In genomic region chr11:100504990-100505660, GRCm38 (mm10) we compare ENCODE assay signal across 12 mouse cellular contexts. TPM values are rescaled to one million over a fixed set of nuclear protein-coding genes. Genes with fewer than 3 reads are reported as not detected.
"Had no signal": no experiment of that assay in that cellular context is flagged by ENCODE, and none has a peak within 500 bp of the region (broad histone marks: within the 10 kb centered on the region; RNA-seq: fewer than 3 reads in every experiment).

No protein-coding gene starts in this region.

- H3K27ac ChIP-seq: limb, embryonic 10.5 days; liver, embryonic 13.5 days; lung, embryonic 15.5 days; midbrain, embryonic 10.5 days; neural tube, embryonic 15.5 days had no signal

- ATAC-seq: liver, postnatal 0 days had no signal

- H3K4me3 ChIP-seq: limb, embryonic 10.5 days; liver, embryonic 13.5 days; lung, embryonic 15.5 days; midbrain, embryonic 10.5 days; myocyte; neural tube, embryonic 15.5 days had no signal

- H3K4me1 ChIP-seq: limb, embryonic 10.5 days; lung, embryonic 15.5 days; neural tube, embryonic 15.5 days had no signal

- H3K27me3 ChIP-seq: liver, embryonic 13.5 days; lung, embryonic 15.5 days; neural tube, embryonic 15.5 days had no signal

- DNase-seq: kidney, adult 18-20 months; kidney, postnatal 14 days; liver, embryonic 13.5 days; liver, postnatal 0 days; midbrain, embryonic 14.5 days; thymus, postnatal 14 days had no signal

RNA-seq across cellular contexts. Expression of gene Ttc25, which starts 40.3 kb away (rescaled TPM):
- polyA plus RNA-seq: large intestine, adult 2 months had no signal
